Mouse (Mus musculus) stomach, postnatal 0 days (tissue): ENCODE data around the gene Myl6b. TPM values are rescaled to one million over a fixed set of nuclear protein-coding genes. Genes with fewer than 3 reads are reported as not detected.
A peak's percentile ranks its signal among the peaks of the same experiment; 100 is the strongest.

ENCODE experiments used
- ATAC-seq: fragments of 200-750 bp; cut with Nextera tagmentation; 2 replicates; pipeline ENCODE4 v1.8.0; 2017; ENCODE audit not compliant: low FRiP score, low TSS enrichment
- DNase-seq: peaks from one replicate; pipeline ENCODE4 v3.0.0-alpha.2; 2016; ENCODE audit warnings: low spot score
- H3K27ac ChIP-seq: fragments of 300-500 bp; sonication (generic); replicated peaks from 2 replicates; pipeline ENCODE4 v1.5.1; 2014; ENCODE audit warnings: mild to moderate bottlenecking, control low read depth
- H3K27me3 ChIP-seq: fragments of 300-500 bp; sonication (generic); 2 replicates; pipeline ENCODE4 v1.6.1; 2014; ENCODE audit warnings: low read length; ENCODE audit not compliant: control insufficient read depth, insufficient read depth
- H3K36me3 ChIP-seq: fragments of 300-500 bp; sonication (generic); 2 replicates; pipeline ENCODE4 v1.6.1; 2014; ENCODE audit warnings: low read length, mixed read lengths; ENCODE audit not compliant: control insufficient read depth, insufficient read depth
- H3K4me1 ChIP-seq: fragments of 300-500 bp; sonication (generic); replicated peaks from 2 replicates; pipeline ENCODE4 v1.6.1; 2014; ENCODE audit warnings: antibody characterized with exemption; ENCODE audit not compliant: control insufficient read depth, insufficient read depth
- H3K4me2 ChIP-seq: fragments of 300-500 bp; sonication (generic); replicated peaks from 2 replicates; pipeline ENCODE4 v1.6.1; 2014; ENCODE audit warnings: low read depth, mild to moderate bottlenecking, control low read depth, moderate library complexity
- H3K4me3 ChIP-seq: fragments of 300-500 bp; sonication (generic); 2 replicates; pipeline ENCODE4 v1.5.1; 2014; ENCODE audit warnings: low read depth, low read length, control low read depth
- H3K9ac ChIP-seq: fragments of 300-500 bp; sonication (generic); 2 replicates; pipeline ENCODE4 v1.6.1; 2014; ENCODE audit warnings: mild to moderate bottlenecking, low read length, control low read depth, mixed read lengths
- H3K9me3 ChIP-seq: fragments of 300-500 bp; sonication (generic); 2 replicates; pipeline ENCODE4 v1.6.1; 2016; ENCODE audit warnings: low read length; ENCODE audit not compliant: control insufficient read depth
- CTCF ChIP-seq: IDR thresholded peaks from 2 replicates; pipeline ENCODE4 v1.5.1; 2016; ENCODE audit warnings: antibody characterized with exemption, low read depth, mild to moderate bottlenecking, moderate library complexity
- EP300 ChIP-seq: optimal IDR thresholded peaks from 2 replicates; pipeline ENCODE3; 2016; ENCODE audit warnings: antibody characterized with exemption
- WGBS: fragments of 180-500 bp; shearing (Covaris S2); extraction: QIAGEN DNeasy Blood & Tissue Kit; methylation state at CpG from one replicate; pipeline ENCODE4 v1.1.7; 2014; 5-methylcytosine and 5-hydroxymethylcytosine counted together
- polyA plus RNA-seq: library from polyadenylated mRNA; unstranded; fragments of >200 nt; fragmentation: Nextera tagmentation; extraction: Ambion mirVana; gene quantifications from 2 replicates; pipeline ENCODE4 v1.2.1, GENCODE M21; 2015

The Myl6b gene
- polyA plus RNA-seq, 1 experiment from 2014 or later: 2.2 TPM

- no peak for TF ChIP-seq CTCF
- no peak for TF ChIP-seq EP300
- H3K27me3 ChIP-seq: no peaks in the 10 kb centered on the region
- no peak overlapping the region for H3K9ac ChIP-seq
- 0 out of 2 replicates have a peak overlapping the region, but pooled peaks have one; percentile 61 for H3K27ac ChIP-seq
- 0 out of 2 replicates have a peak, but pooled peaks cover 4% of the 10 kb centered on the region for H3K4me1 ChIP-seq
- no peak overlapping the region for H3K4me2 ChIP-seq
- no peak for DNase-seq
- 66% methylated on average over 5 of the region's 5 CpGs for whole genome bisulfite sequencing
- H3K4me3 ChIP-seq: no peak overlapping the region
- no peaks in the 10 kb centered on the region for H3K9me3 ChIP-seq
- ATAC-seq: no peak
- no peaks in the 10 kb centered on the region for H3K36me3 ChIP-seq
Measured at GRCm38 (mm10) chr10:128502341-128502740, 3.9 kb upstream of the Myl6b start.

DNA sequence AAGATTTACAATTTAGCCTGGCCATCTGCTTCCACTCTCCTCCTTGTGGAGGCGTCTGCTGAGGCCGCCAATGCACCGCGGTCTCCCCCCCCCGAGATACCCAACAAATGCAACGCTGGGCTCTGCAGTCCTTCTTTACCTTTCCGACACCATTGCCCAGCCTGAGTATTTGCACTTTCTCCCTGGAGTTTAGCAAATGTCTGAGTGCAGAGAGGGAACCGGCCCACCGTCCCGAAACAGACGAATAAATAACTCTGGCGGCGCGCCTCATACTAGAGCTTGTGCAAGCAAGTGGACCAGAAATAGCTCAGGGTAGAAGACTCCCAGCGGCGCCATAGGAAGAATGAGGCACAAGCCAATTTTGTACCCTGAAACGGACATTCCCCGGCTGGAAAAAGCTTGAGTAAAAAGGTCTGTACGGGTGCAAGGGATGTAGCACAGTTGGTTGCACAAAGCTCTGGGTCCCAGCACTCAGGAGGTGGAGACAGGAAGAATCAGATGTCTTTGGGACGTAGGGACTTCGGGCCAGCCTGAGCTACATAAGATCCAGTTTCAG is 709 bp upstream of the Myl6b start:
- H3K4me2 ChIP-seq: peak overlapping the region; percentile 59
- TF ChIP-seq CTCF: peak; percentile 2; the same call in 1 of the 2 replicates
- no peak for TF ChIP-seq EP300
- peak; percentile 69 for DNase-seq
- no peaks in the 10 kb centered on the region for H3K9me3 ChIP-seq
- under 1% methylated on average over 21 of the region's 21 CpGs for WGBS
- H3K4me3 ChIP-seq: peak overlapping the region; percentile 47
- H3K4me1 ChIP-seq: 0 out of 2 replicates have a peak, but pooled peaks cover 2% of the 10 kb centered on the region
- H3K36me3 ChIP-seq: no peaks in the 10 kb centered on the region
- ATAC-seq: peak; percentile 21; the same call in 1 of the 2 replicates
- H3K27me3 ChIP-seq: no peaks in the 10 kb centered on the region
- H3K27ac ChIP-seq: peak overlapping the region; percentile 93
- peak overlapping the region; percentile 61 for H3K9ac ChIP-seq

GRCm38 (mm10) chr10:128497134-128497737 is 1.2 kb downstream of the Myl6b start:
- no peak overlapping the region for H3K27ac ChIP-seq
- no peaks in the 10 kb centered on the region for H3K9me3 ChIP-seq
- H3K4me3 ChIP-seq: no peak overlapping the region
- no peaks in the 10 kb centered on the region for H3K36me3 ChIP-seq
- no peak for ATAC-seq
- no peak overlapping the region for H3K9ac ChIP-seq
- DNase-seq: no peak
- H3K4me1 ChIP-seq: 0 out of 2 replicates have a peak, but pooled peaks cover 2% of the 10 kb centered on the region
- no peak overlapping the region for H3K4me2 ChIP-seq
- 45% methylated on average over 6 of the region's 6 CpGs for WGBS
- no peak for TF ChIP-seq CTCF
- no peak for TF ChIP-seq EP300
- H3K27me3 ChIP-seq: no peaks in the 10 kb centered on the region

DNA sequence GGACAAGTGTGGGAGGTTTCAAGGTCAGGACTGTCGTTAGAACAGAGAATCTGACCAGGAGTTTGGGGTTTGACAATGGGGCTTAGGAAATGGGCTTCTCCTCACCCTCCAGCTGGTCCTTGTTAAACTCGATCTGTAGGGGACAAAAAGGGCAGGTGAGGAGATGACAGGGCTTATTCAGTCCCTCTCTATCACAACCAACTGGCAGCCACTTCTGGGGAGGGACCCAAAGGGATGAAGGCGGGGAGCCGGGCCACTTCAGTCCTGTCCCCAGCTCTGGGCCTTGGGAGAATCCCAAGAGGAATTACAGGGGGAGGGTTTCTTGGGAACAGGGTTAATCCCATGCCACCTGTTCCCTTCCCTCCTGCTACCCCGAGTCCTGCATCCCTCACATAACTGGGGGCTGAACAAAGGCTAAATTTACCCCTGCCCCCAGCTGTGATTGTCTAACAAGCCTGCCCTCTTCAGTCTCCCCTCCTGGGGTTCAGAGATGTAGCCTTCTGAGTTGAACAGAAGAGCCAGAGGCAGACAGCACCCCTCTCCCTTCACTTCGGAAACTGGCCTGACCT is 1.9 kb downstream of the Myl6b start:
- Histone ChIP-seq H3K4me1 (0 out of 2 replicates have a peak, but pooled peaks cover 2% of the 10 kb centered on the region), H3K27ac (no peak overlapping the region), H3K9me3 (no peaks in the 10 kb centered on the region), H3K4me2 (no peak overlapping the region), H3K27me3 (no peaks in the 10 kb centered on the region), H3K9ac (no peak overlapping the region), H3K4me3 (no peak overlapping the region), H3K36me3 (no peaks in the 10 kb centered on the region)
- no peak for ATAC-seq
- WGBS: 43% methylated on average over 6 of the region's 6 CpGs
- TF ChIP-seq EP300 (no peak), CTCF (no peak)
- no peak for DNase-seq

DNA sequence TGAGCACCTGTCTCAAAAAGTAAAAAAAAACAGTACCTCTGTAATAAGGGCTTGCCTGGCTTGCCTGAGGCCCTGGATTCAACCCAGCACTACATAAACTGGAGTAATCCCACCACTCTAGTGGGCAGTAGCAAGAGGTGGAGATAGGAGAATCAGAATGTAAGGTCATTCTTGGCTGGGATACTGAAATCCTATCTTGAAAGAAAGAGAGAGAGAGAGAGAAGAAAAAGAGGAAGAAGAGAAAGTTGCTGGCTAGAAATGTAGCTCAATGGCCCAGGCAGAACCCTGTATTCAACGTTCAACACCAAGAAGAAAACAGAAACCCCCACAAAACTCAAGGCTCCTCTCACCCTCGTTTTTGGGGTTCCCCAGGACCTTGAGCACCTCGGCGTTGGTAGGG is 2.6 kb downstream of the Myl6b start:
- Histone ChIP-seq H3K27me3 (no peaks in the 10 kb centered on the region), H3K9me3 (no peaks in the 10 kb centered on the region), H3K9ac (no peak overlapping the region), H3K36me3 (peaks cover 4% of the 10 kb centered on the region; the same call in 1 of the 2 replicates), H3K4me3 (no peak overlapping the region), H3K27ac (no peak overlapping the region), H3K4me2 (no peak overlapping the region), H3K4me1 (peaks cover 5% of the 10 kb centered on the region; the same call in 1 of the 2 replicates)
- TF ChIP-seq CTCF: no peak
- TF ChIP-seq EP300: no peak
- 74% methylated on average over 4 of the region's 4 CpGs for whole genome bisulfite sequencing
- no peak for DNase-seq
- ATAC-seq: no peak

DNA sequence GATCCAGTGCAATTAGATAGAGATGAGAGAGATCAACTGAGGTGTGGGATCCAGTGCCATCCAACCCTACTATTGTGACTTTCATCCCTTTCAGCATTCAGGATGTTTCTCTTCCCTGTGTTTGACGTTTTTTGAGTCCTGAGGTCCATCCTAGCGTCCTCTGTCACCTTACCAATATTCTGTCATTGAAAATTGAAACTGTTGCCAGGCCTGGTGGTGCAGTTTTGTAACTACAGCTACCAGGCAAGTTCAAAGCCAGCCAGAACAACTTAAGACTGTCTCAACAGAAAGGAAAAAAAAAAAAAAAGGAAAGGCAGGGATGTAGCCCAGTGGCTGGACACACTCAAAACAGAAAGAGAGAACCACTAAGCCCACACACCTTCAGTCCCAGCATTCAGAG is 3.2 kb downstream of the Myl6b start:
- Histone ChIP-seq H3K4me3 (no peak overlapping the region), H3K4me2 (peak overlapping the region; percentile 85; the same call in 1 of the 2 replicates), H3K27ac (no peak overlapping the region), H3K9ac (no peak overlapping the region), H3K4me1 (peaks cover 6% of the 10 kb centered on the region; the same call in 1 of the 2 replicates), H3K27me3 (no peaks in the 10 kb centered on the region), H3K9me3 (no peaks in the 10 kb centered on the region), H3K36me3 (peaks cover 7% of the 10 kb centered on the region; the same call in 1 of the 2 replicates)
- no peak for TF ChIP-seq EP300
- peak; percentile 24; the same call in 1 of the 2 replicates for TF ChIP-seq CTCF
- ATAC-seq (no peak), DNase-seq (no peak)
- WGBS: 80% methylated on average over 2 of the region's 2 CpGs
